Mouse (Mus musculus) erythroblast, embryonic 14.5 days (primary cell): ENCODE measurements around the gene Hip1r.

Experiments used
- GATA1 ChIP-seq: IDR thresholded peaks from 2 replicates; pipeline ENCODE4 v1.6.1; 2012; ENCODE audit warnings: low read length, inconsistent platforms, mixed read lengths
- TAL1 ChIP-seq: IDR thresholded peaks from 3 replicates; pipeline ENCODE4 v1.6.1; 2012; ENCODE audit warnings: low read length, inconsistent platforms, mixed read lengths

GRCm38 (mm10) chr5:123969216-123969615, 4.2 kb upstream of the Hip1r start:
- no peak for TF ChIP-seq GATA1
- no peak for TF ChIP-seq TAL1
